In genomic region chr7:35556205-35556603, GRCm38 (mm10) we compare ENCODE assay signal across 7 mouse cellular contexts. TPM values are rescaled to one million over a fixed set of nuclear protein-coding genes. Genes with fewer than 3 reads are reported as not detected.
DNase-seq lines count a peak whose midpoint lies in the region; ATAC-seq and TF ChIP-seq lines count a peak whose summit lies in the region.

TSS of gene Nudt19 (minus strand) at chr7:35556304.

- no peaks in the 10 kb centered on the region for H3K9me3 ChIP-seq in forebrain, embryonic 11.5 days (ENCODE audit: control insufficient read depth, low read length)
- no peaks in the 10 kb centered on the region for H3K9me3 ChIP-seq in liver, embryonic 11.5 days (ENCODE audit: control insufficient read depth, low read length)
- no peaks in the 10 kb centered on the region for H3K9me3 ChIP-seq in stomach, postnatal 0 days (ENCODE audit: control insufficient read depth, low read length)

- no peak for TF ChIP-seq CTCF in stomach, postnatal 0 days (IDR thresholded peaks at IDR 0.05; ENCODE audit: low read depth)

- no peak for DNase-seq in urinary bladder, adult 2 months (ENCODE audit: low spot score)
- no peak for DNase-seq in urinary bladder, postnatal 36 days (ENCODE audit: low spot score in 2 of 2)
- no peak for DNase-seq in forebrain, embryonic 11.5 days (ENCODE audit: low spot score)
- DNase-seq in liver, embryonic 11.5 days (ENCODE audit: low spot score), result no peak
- DNase-seq in stomach, postnatal 0 days (ENCODE audit: low spot score), result no peak
- DNase-seq in ovary, adult 18-20 months (ENCODE audit: low spot score), result no peak

- peak within 1 kb of the TSS; percentile 76 for H3K4me3 ChIP-seq in forebrain, embryonic 11.5 days (ENCODE audit: low read depth, low read length)
- peak within 1 kb of the TSS; percentile 83 for H3K4me3 ChIP-seq in liver, embryonic 11.5 days (ENCODE audit: low read depth, low read length)
- peak within 1 kb of the TSS; percentile 90 for H3K4me3 ChIP-seq in stomach, postnatal 0 days (ENCODE audit: low read depth, low read length)

- 0 out of 2 replicates have a peak, but pooled peaks cover 2% of the 10 kb centered on the region for H3K4me1 ChIP-seq in forebrain, embryonic 11.5 days (replicated peaks; ENCODE audit: control insufficient read depth, insufficient read depth, low read length)
- peaks cover 35% of the 10 kb centered on the region for H3K4me1 ChIP-seq in liver, embryonic 11.5 days (replicated peaks; ENCODE audit: control insufficient read depth, insufficient read depth, low read length)
- H3K4me1 ChIP-seq in stomach, postnatal 0 days (replicated peaks; ENCODE audit: control insufficient read depth, insufficient read depth), result no peaks in the 10 kb centered on the region

- H3K9ac ChIP-seq in forebrain, embryonic 11.5 days (ENCODE audit: low read length), result peak within 1 kb of the TSS; percentile 95
- H3K9ac ChIP-seq in liver, embryonic 11.5 days (ENCODE audit: low read depth, low read length), result peak within 1 kb of the TSS; percentile 98
- H3K9ac ChIP-seq in stomach, postnatal 0 days (ENCODE audit: low read length), result peak within 1 kb of the TSS; percentile 99

- peak within 1 kb of the TSS; percentile 93 for H3K27ac ChIP-seq in forebrain, embryonic 11.5 days (ENCODE audit: low read depth, low read length)
- peak within 1 kb of the TSS; percentile 97 for H3K27ac ChIP-seq in liver, embryonic 11.5 days (ENCODE audit: low read depth, low read length)
- H3K27ac ChIP-seq in stomach, postnatal 0 days (replicated peaks), result peak within 1 kb of the TSS; percentile 99

- no peak for TF ChIP-seq EP300 in stomach, postnatal 0 days (optimal IDR thresholded peaks at IDR 0.05)

- H3K27me3 ChIP-seq in forebrain, embryonic 11.5 days (ENCODE audit: control insufficient read depth, insufficient read depth, low read length), result no peaks in the 10 kb centered on the region
- no peaks in the 10 kb centered on the region for H3K27me3 ChIP-seq in liver, embryonic 11.5 days (replicated peaks; ENCODE audit: control insufficient read depth, insufficient read depth, low read length)
- no peaks in the 10 kb centered on the region for H3K27me3 ChIP-seq in stomach, postnatal 0 days (ENCODE audit: control insufficient read depth, insufficient read depth, low read length)

- peak within 1 kb of the TSS; percentile 92 for H3K4me2 ChIP-seq in forebrain, embryonic 11.5 days (ENCODE audit: low read depth, low read length, severe bottlenecking)
- H3K4me2 ChIP-seq in liver, embryonic 11.5 days, result peak within 1 kb of the TSS; percentile 88
- peak within 1 kb of the TSS; percentile 100 for H3K4me2 ChIP-seq in stomach, postnatal 0 days (replicated peaks; ENCODE audit: low read depth)

- ATAC-seq in forebrain, embryonic 11.5 days (replicated peaks; ENCODE audit: low FRiP score), result no peak
- ATAC-seq in hematopoietic stem cell, adult 5-6 weeks (replicated peaks in 1 of 2; ENCODE audit: insufficient read depth in 1 of 2, low FRiP score in 2 of 2, low TSS enrichment in 1 of 2, low read depth in 1 of 2, poor library complexity in 2 of 2, severe bottlenecking in 2 of 2), result no peak
- no peak for ATAC-seq in liver, embryonic 11.5 days (replicated peaks; ENCODE audit: low FRiP score)
- ATAC-seq in stomach, postnatal 0 days (ENCODE audit: low FRiP score, low TSS enrichment), result no peak

- 71% methylated on average over 4 of the region's 4 CpGs for WGBS in forebrain, embryonic 11.5 days
- WGBS in liver, embryonic 11.5 days, result 56% methylated on average over 4 of the region's 4 CpGs
- WGBS in stomach, postnatal 0 days, result 64% methylated on average over 4 of the region's 4 CpGs

- H3K36me3 ChIP-seq in forebrain, embryonic 11.5 days (ENCODE audit: control insufficient read depth, insufficient read depth, low read length), result no peaks in the 10 kb centered on the region
- H3K36me3 ChIP-seq in liver, embryonic 11.5 days (ENCODE audit: control insufficient read depth, insufficient read depth, low read length), result peaks cover 4% of the 10 kb centered on the region
- no peaks in the 10 kb centered on the region for H3K36me3 ChIP-seq in stomach, postnatal 0 days (ENCODE audit: control insufficient read depth, insufficient read depth, low read length)

RNA-seq across cellular contexts. Expression of gene Nudt19, which starts in this region (rescaled TPM):
- 39.6 and 48.1 TPM in 2 replicates for polyA plus RNA-seq in urinary bladder, adult 2 months (2012; rRNA removed)
- 43.3 and 45.7 TPM in 2 replicates for polyA plus RNA-seq in forebrain, embryonic 11.5 days (2014; fragmentation: Nextera tagmentation; extraction: Ambion mirVana)
- total RNA-seq in hematopoietic stem cell, adult 5-6 weeks (2017), result 49.6 and 52.3 TPM in 2 replicates
- polyA plus RNA-seq in liver, embryonic 11.5 days (2014; fragmentation: Nextera tagmentation; extraction: Ambion mirVana), result 125 and 144 TPM in 2 replicates
- 60.8 and 68.9 TPM in 2 replicates for polyA plus RNA-seq in stomach, postnatal 0 days (2015; fragmentation: Nextera tagmentation; extraction: Ambion mirVana)
